Mouse (Mus musculus) lung, adult 2 months (tissue): ENCODE measurements around the gene Nus1.

ENCODE experiments used
- CTCF ChIP-seq: fragments of 200-500 bp; IDR thresholded peaks from 2 replicates; pipeline ENCODE4 v1.5.1; 2011; ENCODE audit warnings: mild to moderate bottlenecking, low read length, control low read depth; ENCODE audit not compliant: insufficient read depth
- POLR2A ChIP-seq: fragments of 200-500 bp; IDR thresholded peaks from 2 replicates; pipeline ENCODE4 v1.6.1; 2011; ENCODE audit warnings: low read depth, mild to moderate bottlenecking, control low read depth, low read length, borderline replicate concordance; ENCODE audit errors: extremely low read depth

DNA sequence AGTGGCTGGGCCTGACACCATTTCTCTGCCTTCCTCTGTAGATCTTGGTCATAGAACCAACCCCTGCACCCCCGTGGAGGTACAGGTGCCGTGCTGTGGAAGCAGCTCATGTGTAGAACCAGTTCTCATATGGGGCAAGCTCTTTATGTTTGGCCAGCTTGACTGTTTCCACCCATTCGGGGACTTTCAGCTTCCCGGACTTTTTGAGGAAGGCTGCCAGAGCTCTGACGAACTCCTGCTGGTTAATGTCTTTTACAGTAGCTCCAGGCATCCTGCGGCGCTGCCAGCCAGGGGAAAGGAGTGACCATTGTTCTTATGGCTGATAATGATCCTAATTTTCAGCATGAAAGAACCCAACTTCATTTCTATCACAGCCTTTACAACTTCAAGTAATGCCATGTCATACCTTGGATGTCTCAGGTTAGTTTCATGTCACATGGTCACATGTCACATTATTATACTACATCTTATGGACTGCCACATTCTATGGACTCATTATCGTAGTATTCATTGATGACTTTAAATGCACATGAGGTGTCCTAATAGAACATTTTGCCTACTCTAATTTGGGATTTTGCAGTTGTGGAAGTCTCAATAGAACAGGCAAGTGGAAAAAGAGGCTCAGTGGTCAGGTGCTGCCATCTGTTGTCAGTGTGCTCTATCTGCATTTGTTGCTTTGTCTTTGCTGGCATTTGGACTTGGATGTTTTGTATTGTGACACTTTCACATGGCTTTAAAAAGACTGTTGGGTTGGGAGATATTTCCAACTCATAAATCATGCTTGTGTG lies 32.3 kb upstream of the Nus1 start:
- TF ChIP-seq CTCF, result peak; percentile 72
- no peak for TF ChIP-seq POLR2A
